Mouse (Mus musculus) T-helper 17 cell (primary cell): ENCODE measurements at regions not wholly inside any gene's neighbourhood (a gene's known extent, or its start where the extent isn't known, plus 50 kb on each side); places are given as distances from the start of the nearest gene placed in this dataset.

Experiments used
- in situ Hi-C, 2 experiments: fragments of 300-600 bp; cut with MboI, MseI; formaldehyde crosslinking; loops; 1 replicate in 1 of 2; 2 replicates in 1 of 2; pipeline ENCODE4 v1.15.1; 2025; ENCODE audit warnings: high pct_unique_total_duplicates in 2 of 2

DNA sequence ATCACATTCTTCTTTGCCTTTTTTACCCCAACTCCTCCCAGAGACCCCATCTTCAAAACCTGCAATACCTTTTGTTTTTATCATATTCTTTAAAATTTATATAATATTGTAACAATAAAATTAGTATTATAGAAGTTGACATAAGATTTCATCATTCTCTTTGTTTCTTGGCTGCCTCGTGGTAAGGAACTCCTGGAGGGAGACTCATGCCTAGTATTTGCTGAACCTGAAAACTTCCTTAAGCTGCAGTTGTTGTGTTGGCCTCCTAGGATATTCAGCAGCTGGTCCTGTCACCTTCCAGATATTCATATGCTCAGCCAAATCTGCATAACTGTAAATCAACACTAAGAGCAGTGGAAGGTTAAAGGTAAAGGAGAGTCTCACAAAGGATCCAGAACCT lies 240.7 kb upstream of the Scgb2a2 start:
- in situ Hi-C loops, result loop anchor here (10.0 kb wide), 1 partner anchor 262 kb away; no protein-coding TSS in a partner anchor

DNA sequence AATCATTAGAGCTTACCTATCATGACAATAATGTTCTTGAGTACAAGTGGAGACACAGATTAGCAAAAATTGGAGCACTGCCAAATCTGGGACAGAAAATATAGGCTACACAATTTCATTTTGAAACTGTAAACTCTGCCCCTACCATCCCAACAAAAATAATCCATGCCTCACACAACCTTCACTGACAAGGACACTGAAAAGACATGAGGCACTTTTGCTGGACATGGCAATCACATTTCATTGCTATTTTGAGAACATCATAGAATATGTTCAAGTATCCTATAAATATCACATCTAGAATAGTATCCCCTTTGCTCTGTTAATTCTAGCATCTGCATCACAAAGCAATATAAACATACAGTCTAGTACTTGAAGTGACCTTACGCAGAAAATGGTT lies 227.7 kb upstream of the Scgb2a2 start:
- in situ Hi-C loops, result loop anchor here (5.0 kb wide), 2 partner anchors 302 to 307 kb away; no protein-coding TSS in a partner anchor
